Mouse (Mus musculus): ENCODE data around the gene Qsox2. TPM values are rescaled to one million over a fixed set of nuclear protein-coding genes. Genes with fewer than 3 reads are reported as not detected.

Gene Qsox2
- polyA plus RNA-seq (2017; shearing (Covaris generic)), result 7.4 TPM

DNA sequence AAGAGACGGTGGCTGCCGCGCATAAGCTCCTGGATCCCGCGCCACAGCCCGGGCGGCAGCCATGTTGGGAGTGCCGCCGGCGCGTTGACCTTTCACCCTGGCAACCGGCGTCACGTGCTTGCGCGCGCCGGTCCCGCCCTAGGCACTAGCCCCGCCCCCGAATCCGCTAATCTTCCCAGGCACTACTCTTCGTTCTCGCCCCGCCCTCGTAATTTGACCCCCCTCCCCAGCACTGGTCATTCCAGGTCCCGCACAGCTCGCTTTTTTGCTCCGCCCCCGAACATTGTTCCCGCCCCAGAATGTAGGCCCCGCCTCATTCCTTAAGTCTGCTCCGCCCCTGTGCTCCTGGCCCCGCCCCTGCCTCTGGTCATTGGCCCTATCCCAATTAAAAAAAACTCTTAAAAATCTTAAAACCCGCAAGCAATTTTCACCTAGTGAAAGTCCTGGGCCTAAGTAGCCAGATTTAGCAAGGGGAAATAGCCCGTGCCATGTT, at the start of gene Qsox2:
TSS of gene Qsox2 (minus strand) at position 236 of the 493 bp plus-strand sequence.

DNA sequence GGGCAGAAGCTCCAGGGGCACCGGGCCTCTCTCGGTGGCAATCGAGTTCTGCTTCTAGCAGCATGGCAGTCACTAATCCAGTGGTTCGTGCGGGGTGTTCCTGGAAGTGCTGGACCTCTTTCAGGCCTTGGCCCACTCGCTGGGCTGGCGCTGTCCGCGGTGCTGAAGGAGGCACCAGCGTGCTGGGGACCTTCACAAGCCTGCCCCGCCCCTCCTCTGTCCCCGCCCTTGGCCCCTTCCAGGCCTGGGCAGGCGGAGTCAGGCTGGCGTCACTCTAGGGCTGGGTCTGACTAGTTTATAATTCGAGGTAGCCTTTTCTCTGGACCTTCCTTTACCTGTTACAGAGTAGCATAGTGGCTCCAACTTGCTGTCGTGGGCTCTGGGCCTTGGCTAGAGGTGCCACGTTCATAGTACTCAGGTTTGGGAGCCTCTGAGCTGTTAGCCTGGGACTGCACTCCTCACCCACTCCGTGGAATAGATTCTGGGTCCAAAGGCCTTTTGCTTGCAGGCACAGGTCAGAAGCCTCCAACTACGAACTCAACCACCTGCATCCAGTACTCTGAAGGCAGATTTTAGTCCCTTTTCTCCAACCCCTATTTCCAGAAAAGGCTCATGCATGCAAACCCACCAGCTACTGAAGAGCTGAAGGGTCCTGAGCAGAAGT, 29.1 kb downstream of the Qsox2 start, which contains the start of gene Lhx3:
TSS of gene Lhx3 (minus strand) at position 164 of the 664 bp plus-strand sequence.

Other genes with a start within 250 kb of the Qsox2 start
- 49.1 TPM for gene Ubac1, start 215.8 kb downstream of the Qsox2 start, polyA plus RNA-seq (2017; shearing (Covaris generic))
- 0.72 TPM for gene Nacc2, start 114.3 kb downstream of the Qsox2 start, polyA plus RNA-seq (2017; shearing (Covaris generic))
- gene Lhx3, start 29.2 kb downstream of the Qsox2 start, polyA plus RNA-seq (2017; shearing (Covaris generic)), result not detected
- gene Ccdc187, start 57.0 kb upstream of the Qsox2 start, polyA plus RNA-seq (2017; shearing (Covaris generic)), result 0.11 TPM
- 22.6 TPM for gene Gpsm1, start 78.0 kb upstream of the Qsox2 start, polyA plus RNA-seq (2017; shearing (Covaris generic))
- 8.6 TPM for gene Dnlz, start 114.6 kb upstream of the Qsox2 start, polyA plus RNA-seq (2017; shearing (Covaris generic))
- gene Card9, start 123.4 kb upstream of the Qsox2 start, polyA plus RNA-seq (2017; shearing (Covaris generic)), result not detected
- 48.0 TPM for gene Snapc4, start 143.1 kb upstream of the Qsox2 start, polyA plus RNA-seq (2017; shearing (Covaris generic))
- gene Entr1, start 151.8 kb upstream of the Qsox2 start, polyA plus RNA-seq (2017; shearing (Covaris generic)), result 156 TPM
- 71.5 TPM for gene Pmpca, start 151.8 kb upstream of the Qsox2 start, polyA plus RNA-seq (2017; shearing (Covaris generic))
- 28.7 TPM for gene Inpp5e, start 171.7 kb upstream of the Qsox2 start, polyA plus RNA-seq (2017; shearing (Covaris generic))
- 46.0 TPM for gene Sec16a, start 207.7 kb upstream of the Qsox2 start, polyA plus RNA-seq (2017; shearing (Covaris generic))

Measured in effector memory CD4-positive, alpha-beta T cell, adult 5 months (primary cell).